Mouse (Mus musculus): Measurements from ENCODE around the gene Defb43.

Gene Defb43

GRCm38 (mm10) chr14:63011471-63011870 lies at the start of gene Defb43:
Gene Defb43, plus strand, starts transcription at chr14:63011771.
- no peak for DNase-seq (ENCODE audit: low read depth)

GRCm38 (mm10) chr14:62963632-62964031 lies 47.9 kb upstream of the Defb43 start:
- DNase-seq (ENCODE audit: low read depth), result no peak

GRCm38 (mm10) chr14:62965342-62965741 lies 46.2 kb upstream of the Defb43 start:
- no peak for DNase-seq (ENCODE audit: low read depth)

- DNase-seq (ENCODE audit: low read depth), result no peak
Observed at GRCm38 (mm10) chr14:62965811-62966520, 45.6 kb upstream of the Defb43 start.

- peak; percentile 73 for DNase-seq (ENCODE audit: low read depth)
Observed at GRCm38 (mm10) chr14:62975046-62975445, 36.5 kb upstream of the Defb43 start.

- DNase-seq (ENCODE audit: low read depth), result no peak
Observed at GRCm38 (mm10) chr14:62979815-62980214, 31.8 kb upstream of the Defb43 start.

GRCm38 (mm10) chr14:62984410-62984809 lies 27.2 kb upstream of the Defb43 start, which contains the start of gene Defb48:
Gene Defb48, minus strand, starts transcription at chr14:62984510.
- no peak for DNase-seq (ENCODE audit: low read depth)

GRCm38 (mm10) chr14:62991271-62991670 lies 20.3 kb upstream of the Defb43 start:
- DNase-seq (ENCODE audit: low read depth), result peak; percentile 44

GRCm38 (mm10) chr14:62991849-62992510 lies 19.6 kb upstream of the Defb43 start:
- DNase-seq (ENCODE audit: low read depth), result peak; percentile 68

- DNase-seq (ENCODE audit: low read depth), result no peak
Observed at GRCm38 (mm10) chr14:62997777-62998176, 13.8 kb upstream of the Defb43 start, which contains the start of gene Defb47. Gene Defb47, plus strand, starts transcription at chr14:62998077.

GRCm38 (mm10) chr14:62998977-62999376 lies 12.6 kb upstream of the Defb43 start:
- DNase-seq (ENCODE audit: low read depth), result no peak

- no peak for DNase-seq (ENCODE audit: low read depth)
Observed at GRCm38 (mm10) chr14:63002588-63002987, 9.0 kb upstream of the Defb43 start.

GRCm38 (mm10) chr14:63013082-63013481 lies 1.5 kb downstream of the Defb43 start:
- peak; percentile 65 for DNase-seq (ENCODE audit: low read depth)

- peak; percentile 72 for DNase-seq (ENCODE audit: low read depth)
Observed at GRCm38 (mm10) chr14:63014667-63015066, 3.1 kb downstream of the Defb43 start.

- peak; percentile 83 for DNase-seq (ENCODE audit: low read depth)
Observed at GRCm38 (mm10) chr14:63020524-63021156, 9.1 kb downstream of the Defb43 start.

GRCm38 (mm10) chr14:63046691-63047090 lies 35.1 kb downstream of the Defb43 start, which contains the start of gene Defb42:
Gene Defb42, plus strand, starts transcription at chr14:63046991.
- no peak for DNase-seq (ENCODE audit: low read depth)

- DNase-seq (ENCODE audit: low read depth), result no peak
Observed at GRCm38 (mm10) chr14:63049910-63050370, 38.4 kb downstream of the Defb43 start, which contains the start of gene Defb30. Gene Defb30, minus strand, starts transcription at chr14:63049960.

GRCm38 (mm10) chr14:63050769-63051168 lies 39.2 kb downstream of the Defb43 start:
- peak; percentile 78 for DNase-seq (ENCODE audit: low read depth)

- DNase-seq (ENCODE audit: low read depth), result peak; percentile 49
Observed at GRCm38 (mm10) chr14:63054729-63055128, 43.2 kb downstream of the Defb43 start.

GRCm38 (mm10) chr14:63060361-63060760 lies 48.8 kb downstream of the Defb43 start:
- DNase-seq (ENCODE audit: low read depth), result no peak

GRCm38 (mm10) chr14:63062184-63062583 lies 50.6 kb downstream of the Defb43 start:
- DNase-seq (ENCODE audit: low read depth), result no peak

GRCm38 (mm10) chr14:63065391-63065790 lies 53.8 kb downstream of the Defb43 start:
- no peak for DNase-seq (ENCODE audit: low read depth)
